Mouse (Mus musculus) mesoderm, embryonic 11.5 days (tissue): ENCODE measurements around the gene Atp2b4.
A peak's percentile ranks its signal among the peaks of the same experiment; 100 is the strongest.
"Not testable (repeated sequence)": the region's sequence is repeated elsewhere in the genome, so short reads cannot be mapped to it uniquely, and the experiment has no call there.

Experiments
- DNase-seq: peaks from one replicate; pipeline ENCODE4 v3.0.0-alpha.2; 2012; ENCODE audit warnings: low read depth, low spot score

Gene Atp2b4

DNA sequence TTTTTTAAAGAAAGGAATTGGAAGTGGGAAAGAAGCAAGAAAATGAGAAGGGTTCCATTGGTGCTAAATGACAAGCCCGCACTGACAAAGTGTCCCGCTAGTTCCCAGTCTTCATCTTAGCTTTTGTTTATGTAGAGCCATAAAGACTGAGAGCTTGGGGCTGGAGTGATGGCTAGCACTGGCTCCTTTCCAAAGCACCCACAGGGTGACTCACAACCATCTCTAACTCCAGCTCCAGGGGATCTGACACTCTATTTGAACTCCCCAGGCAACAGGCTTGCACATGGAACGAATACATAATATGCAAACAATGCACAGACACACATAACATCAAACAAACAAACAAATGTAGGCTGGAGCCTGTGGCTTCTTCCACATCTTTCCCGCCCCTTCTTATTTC lies 50.9 kb downstream of the Atp2b4 start:
- DNase-seq = no peak

DNA sequence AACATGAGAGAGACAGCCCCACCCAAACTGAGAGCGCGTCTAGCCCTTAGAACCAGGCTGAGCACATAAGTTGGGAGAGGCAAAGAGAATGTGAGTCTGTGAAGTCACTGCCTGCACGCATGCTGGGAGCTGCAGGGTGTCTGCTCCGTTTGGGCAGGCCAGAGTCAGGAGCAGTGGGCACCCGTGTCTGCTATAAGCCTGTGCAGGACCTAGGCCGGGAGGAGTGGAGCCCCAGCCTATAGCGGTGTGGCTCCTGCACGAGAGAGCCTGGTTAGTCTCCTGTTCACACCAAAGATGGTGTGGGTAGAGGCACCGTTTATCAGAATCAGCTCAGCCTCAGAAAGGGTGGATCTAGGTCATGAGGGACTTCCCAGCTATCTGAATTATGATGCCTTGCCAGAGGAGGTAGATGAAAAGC lies 55.8 kb downstream of the Atp2b4 start:
- DNase-seq = no peak

- no peak for DNase-seq
Measured at GRCm38 (mm10) chr1:133744609-133745008, 56.2 kb downstream of the Atp2b4 start.

DNA sequence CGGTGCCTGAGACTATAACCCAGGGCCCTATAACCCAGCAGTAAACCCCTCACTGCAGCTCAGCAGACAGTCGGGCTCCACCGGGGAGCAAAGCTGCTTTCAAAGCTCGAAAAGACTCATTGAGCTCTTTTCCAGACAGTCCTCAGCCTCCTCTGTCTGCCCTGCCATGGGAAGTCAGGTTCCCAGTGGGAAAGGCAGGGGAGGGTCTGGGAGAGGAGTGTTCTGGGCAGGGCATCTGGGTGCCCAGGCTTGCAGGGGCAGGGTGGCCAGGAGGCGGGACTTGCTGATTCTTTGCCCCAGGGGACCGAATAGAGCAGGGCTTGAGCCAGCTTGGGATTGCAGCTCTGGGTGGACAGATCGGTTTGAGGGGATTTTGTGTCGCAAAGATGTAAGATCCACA lies 58.3 kb downstream of the Atp2b4 start:
- no peak for DNase-seq

DNA sequence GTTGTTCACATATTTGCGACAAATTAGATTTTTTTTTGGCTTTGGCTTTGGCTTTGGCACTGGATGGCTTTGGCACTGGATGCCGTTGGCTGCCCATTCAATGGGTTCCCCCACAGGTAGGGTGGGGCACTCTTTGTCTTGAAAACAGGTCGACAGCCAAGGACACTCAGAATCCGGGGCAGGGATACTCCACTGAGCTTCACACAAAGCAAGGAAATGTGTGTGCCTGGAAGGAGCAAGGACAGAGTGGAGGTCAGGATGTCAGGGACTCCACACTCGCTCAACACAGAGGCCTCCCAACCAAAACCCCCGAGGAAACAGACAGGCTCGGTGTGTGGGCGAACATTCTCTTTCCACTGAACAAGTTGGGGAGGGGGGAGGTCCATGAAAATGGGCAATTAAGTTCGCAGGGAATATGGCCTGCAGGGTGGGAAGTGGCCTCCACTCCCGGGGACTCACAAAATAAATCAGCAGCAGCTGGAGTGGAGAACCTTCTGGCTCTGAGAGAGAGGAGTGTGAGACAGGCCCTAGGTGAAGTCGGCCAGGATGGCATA lies 58.9 kb downstream of the Atp2b4 start:
- DNase-seq = no peak

DNA sequence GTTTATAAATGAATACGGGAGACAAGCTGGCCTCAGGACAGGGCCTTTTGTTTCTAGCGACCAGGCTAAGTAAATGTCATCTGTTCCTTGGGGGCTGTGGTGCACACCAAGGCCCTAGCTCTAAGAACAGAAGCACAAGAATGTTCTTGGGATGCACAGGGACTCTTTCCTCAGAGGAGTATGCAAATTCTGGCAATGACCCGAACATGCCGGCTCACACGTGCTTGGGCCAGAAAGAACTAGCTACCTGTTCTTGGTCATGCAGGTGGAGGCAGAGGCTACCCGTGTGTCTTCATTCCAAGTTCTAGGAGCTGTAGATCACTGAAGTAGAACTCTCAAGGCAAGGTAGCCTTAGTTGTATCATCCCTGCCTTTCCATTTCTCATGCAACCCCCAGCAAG lies 59.7 kb downstream of the Atp2b4 start:
- no peak for DNase-seq

GRCm38 (mm10) chr1:133736664-133737063 lies 64.2 kb downstream of the Atp2b4 start:
- no peak for DNase-seq

DNA sequence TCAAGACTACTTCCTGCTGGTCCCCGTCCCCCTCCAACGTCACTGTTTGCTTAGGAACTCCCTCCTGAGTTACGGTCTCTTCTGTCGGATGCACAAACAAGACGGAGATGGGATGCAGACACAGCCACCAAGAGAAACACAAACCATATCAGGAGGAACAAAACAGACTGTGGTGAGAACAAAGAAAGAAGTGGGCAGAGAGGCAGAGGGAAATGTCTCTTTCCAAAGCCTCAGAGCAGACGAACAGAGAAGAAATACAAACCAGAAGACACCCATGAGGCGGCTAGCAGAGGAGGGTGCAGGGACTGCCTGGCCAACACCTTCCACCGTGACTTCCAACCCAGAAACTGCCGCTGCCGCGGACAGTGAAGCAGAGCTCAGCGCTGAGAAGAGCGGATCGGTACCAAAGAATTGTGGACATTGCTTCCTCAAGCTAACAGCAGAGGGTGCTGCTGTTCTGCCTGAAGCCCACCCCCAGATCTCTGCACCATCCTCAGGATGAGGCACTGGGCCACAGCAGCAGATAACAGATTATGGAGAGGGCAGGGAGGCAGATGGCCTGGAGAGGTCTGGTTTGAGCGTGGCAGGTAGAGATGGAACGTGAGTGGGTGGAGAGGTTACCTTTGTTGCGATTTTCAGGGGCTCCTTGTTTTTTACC lies 64.7 kb downstream of the Atp2b4 start:
- peak; percentile 80 for DNase-seq

DNA sequence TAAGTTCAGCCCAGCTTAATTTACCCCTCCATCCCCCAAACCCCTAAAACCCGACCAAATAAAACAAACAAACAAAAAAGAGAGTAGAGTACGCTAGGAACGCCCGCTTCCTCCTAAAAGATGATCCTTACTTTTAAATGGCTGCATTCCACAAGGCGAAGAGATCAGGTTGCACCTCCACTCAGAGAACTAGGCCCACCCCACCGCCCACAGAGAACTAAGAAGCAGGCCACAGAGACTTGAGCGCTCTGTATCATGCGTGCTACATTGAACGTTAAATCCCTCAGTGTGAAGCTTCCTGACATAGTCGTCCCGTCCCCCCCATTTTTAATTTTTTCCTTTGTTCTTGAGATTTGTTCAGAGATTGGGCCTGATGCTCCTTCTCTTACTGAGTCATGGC lies 68.0 kb downstream of the Atp2b4 start:
- DNase-seq = no peak

DNA sequence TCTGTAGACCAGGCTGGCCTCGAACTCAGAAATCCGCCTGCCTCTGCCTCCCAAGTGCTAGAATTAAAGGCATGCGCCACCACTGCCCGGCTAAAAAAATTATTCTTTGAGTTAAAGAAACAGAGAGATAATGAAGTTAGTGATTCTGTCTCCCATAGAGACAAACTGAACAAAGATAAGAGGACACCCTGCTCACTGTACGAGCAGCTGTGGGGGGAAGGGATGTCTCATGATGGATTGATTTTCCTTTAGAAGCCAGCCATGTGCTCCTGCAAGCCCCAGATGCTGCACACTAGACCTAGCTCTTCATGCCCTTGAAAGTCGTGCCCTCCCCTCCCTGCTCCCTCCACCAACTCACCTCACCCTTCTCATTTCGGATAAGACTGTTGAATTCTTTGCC lies 72.5 kb downstream of the Atp2b4 start:
- DNase-seq = no peak

DNA sequence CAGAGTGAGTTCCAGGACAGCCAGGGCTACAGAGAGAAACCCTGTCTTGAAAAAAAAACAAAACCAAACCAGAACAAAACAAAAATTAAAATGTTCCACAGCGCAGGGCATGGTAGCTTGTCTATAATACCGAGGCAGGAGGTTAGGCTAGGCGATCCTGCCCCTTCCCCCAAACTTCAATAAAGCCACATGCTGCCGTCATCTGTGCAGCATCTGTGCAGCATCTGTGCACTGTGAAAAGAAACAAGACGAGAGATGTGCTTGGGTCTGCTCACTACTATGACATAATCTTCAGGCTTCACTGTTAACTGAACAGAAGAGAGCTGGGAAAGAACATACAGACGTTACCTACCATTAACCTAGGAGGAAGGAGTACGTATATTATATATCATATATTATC lies 80.5 kb downstream of the Atp2b4 start:
- peak; percentile 42 for DNase-seq

DNA sequence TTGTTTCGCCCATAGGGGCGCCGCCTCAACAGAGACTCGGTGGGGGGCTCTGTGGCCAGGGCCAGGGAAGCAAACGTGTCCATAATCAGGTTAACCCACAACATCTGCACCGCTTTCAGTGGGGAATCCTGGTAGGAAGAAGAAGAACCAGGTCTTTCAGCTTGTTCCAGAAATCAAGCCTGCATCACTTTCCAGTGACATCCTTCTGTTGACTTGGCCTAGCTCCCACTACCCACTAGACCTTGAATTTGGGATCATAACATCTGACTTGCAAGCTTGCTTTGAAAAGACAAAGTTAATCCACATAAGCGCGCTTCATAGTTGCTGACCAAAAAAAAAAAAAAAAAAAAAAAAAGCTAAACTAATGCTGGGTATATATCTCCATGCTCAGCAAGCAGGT lies 82.1 kb downstream of the Atp2b4 start:
- no peak for DNase-seq

- DNase-seq = no peak
Measured at GRCm38 (mm10) chr1:133718296-133718695, 82.5 kb downstream of the Atp2b4 start.

- peak; percentile 41 for DNase-seq
Measured at GRCm38 (mm10) chr1:133716464-133716863, 84.4 kb downstream of the Atp2b4 start.

DNA sequence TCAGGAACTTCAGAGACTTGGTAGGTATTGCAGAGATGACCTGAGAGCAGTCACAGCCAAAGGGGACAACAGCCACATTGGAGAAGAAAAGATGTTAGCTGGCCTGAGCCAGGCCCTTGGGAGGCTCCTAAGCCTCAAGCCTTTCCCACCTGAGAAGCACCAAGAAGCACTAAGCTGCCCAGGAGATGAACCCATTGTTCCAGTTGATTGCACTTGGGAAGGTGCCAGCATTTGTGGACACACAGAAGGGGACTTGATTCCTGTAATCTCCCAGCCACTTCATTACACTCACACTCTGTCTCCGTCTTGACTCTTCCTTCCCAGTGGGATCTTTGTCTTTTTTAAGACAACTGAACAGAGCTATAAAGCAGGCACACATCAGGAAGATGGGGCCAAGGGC lies 85.7 kb downstream of the Atp2b4 start:
- no peak for DNase-seq

DNA sequence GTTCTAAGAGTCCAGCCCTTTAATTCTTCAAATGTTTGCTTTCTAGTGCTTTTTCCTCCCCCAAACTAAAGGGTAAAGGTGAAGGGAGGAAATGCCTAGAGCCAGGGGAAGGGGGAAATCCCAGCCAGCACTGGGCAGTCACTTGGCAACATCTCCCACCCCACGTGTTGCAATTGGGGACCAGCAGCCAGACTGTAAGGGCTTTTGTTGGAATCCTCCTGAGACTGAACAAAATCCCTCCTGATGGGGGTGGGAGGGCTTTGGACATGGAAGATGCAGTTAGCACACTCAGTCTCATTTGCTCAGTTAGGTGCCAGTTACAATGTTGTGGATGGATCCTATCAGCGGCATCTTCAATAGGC lies 87.9 kb downstream of the Atp2b4 start:
- DNase-seq = no peak

DNA sequence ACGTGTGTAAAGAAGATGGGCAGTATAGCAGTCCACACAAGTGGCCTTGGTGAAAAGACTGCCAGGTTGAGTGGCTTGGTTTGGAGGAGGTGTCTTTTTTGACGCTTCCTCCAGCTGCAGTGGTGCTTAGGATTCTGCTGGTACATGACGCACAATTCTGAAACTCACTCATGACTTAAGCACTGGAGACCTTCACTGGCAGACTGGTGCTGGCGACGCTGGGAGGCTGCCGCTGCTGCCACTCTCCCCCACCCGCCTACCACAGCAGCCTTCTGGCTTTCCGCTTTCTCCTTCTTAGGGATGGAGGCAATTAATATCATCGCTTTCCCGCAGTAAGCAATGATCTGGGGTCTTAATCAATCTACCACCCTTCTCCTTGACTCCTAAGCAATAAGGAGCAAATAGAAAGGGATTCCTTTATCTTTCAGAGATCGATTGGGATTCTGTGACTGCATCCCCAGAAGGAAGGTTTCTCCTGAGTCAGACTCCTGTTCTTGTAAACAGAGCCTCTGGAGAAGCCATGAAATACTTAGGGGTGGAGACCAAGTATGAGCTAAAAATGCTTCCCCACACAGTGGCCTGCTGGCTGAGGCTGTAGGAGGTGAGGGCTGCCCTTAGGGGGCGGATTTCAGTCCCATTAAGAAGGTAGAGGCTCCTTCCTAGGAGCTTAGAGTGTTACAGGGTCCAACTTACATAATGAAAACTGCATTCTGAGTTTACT lies 88.4 kb downstream of the Atp2b4 start:
- DNase-seq = no peak

GRCm38 (mm10) chr1:133711376-133711775 lies 89.5 kb downstream of the Atp2b4 start:
- no peak for DNase-seq

DNA sequence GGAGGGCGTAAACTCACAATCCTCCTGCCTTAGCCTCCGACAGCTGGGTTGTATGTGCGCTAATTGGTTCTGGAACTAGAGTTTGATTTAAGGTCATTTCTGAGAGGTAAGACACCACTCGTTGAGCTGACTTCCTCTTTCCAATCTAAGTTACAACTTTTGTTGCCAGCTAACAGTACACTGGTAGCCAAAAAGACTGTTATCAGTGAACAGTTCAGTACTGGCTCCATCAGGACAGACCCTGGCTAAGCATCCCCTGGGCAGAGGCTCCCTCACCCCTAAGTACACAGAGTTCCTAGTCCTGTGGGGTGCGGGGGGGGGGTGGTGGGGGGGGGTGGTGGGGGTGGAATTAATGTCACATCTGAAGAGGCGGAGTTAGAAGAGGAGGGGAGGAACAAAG lies 89.9 kb downstream of the Atp2b4 start:
- no peak for DNase-seq

DNA sequence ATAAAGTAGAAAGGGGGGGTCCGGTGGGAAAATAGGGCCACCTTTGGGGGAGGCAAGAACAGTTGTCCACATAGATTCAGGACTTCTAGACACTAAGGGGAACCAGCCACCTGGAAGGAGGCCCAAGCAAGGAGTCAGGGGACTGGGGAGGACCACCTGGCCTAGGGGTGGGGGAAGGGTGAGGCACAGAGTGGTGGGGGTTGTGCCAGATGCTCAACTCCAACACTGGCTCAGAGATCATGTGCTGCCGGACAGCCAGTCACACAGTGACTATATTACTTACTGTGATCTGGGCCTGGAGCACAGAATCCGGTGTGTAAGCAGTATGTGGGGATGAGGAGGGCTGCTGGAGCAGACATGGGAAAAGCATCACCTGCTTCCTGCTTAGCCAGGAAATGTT lies 91.5 kb downstream of the Atp2b4 start:
- DNase-seq = no peak

GRCm38 (mm10) chr1:133701824-133702223 lies 99.0 kb downstream of the Atp2b4 start:
- not testable (repeated sequence) for DNase-seq

DNA sequence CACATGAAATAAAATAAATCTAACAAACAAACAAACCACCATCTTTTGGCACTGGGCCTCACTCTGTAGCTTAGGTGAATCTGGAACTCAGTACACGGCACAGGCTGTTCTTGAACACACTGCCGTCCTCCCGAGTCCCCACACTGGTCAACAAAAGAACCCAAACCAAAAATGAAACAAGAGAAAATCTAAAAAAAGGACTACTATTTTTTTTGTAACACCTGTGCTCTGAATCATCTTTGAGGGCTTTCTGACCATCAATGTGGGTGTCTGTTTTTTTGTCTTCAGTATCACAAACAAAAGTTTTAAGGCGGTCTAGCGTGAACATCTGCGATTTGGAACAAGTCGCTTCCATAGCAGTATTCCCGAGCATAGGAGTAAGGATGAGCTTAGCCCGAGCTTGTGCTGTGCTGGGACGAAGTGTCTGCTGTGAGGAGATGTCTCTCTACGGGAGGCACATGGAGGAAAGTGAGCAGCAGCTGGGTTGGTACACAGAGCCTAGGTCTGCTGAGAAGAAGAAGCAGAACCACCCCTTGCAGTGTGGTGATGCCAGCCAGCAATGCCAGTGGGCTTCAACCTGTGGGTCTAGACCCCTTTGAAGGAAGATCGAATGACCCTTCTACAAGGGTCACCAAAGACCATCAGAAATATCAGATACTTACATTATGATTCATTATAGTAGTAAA lies 102.8 kb downstream of the Atp2b4 start:
- DNase-seq = no peak

DNA sequence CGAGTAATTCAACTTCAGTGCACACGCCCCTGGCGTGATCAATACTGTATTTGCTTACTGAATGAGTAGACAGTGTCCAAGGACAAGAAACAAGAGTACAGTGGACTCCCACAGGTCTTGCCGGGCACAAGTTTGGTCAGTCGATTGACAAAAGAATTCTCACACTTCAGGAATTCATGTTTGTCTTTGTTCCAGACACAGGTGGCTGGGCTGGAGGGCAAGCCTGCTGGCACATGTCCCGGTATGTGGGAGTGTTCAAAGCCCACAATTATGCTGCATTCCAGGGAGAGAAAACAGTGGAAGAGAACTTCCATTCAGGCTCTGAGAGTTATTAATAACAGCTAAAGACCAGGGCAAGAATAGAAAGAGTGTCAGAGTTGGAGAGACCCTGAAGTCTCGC lies 104.9 kb downstream of the Atp2b4 start:
- DNase-seq = peak; percentile 63
